Mouse (Mus musculus) lung, postnatal 0 days (tissue): ENCODE measurements around the gene Mylk.

Experiments used
- CTCF ChIP-seq: IDR thresholded peaks from 2 replicates; pipeline ENCODE4 v1.5.1; 2016; ENCODE audit warnings: antibody characterized with exemption, mild to moderate bottlenecking
- EP300 ChIP-seq: IDR thresholded peaks from 2 replicates; pipeline ENCODE4 v1.6.1; 2016; ENCODE audit warnings: antibody characterized with exemption, mild to moderate bottlenecking, control low read depth

GRCm38 (mm10) chr16:34770127-34770526 lies 25.1 kb downstream of the Mylk start:
- TF ChIP-seq CTCF (no peak), EP300 (no peak)
